Mouse (Mus musculus) hindbrain, embryonic 10.5 days (tissue): ENCODE results near the gene Numbl. TPM values are rescaled to one million over a fixed set of nuclear protein-coding genes. Genes with fewer than 3 reads are reported as not detected.

Source experiments
- DNase-seq: peaks from one replicate; pipeline ENCODE4 v3.0.0-alpha.2; 2017; ENCODE audit warnings: low spot score
- H3K27ac ChIP-seq: fragments of 300-500 bp; sonication (generic); 2 replicates; pipeline ENCODE4 v1.5.1; 2016; ENCODE audit warnings: mild to moderate bottlenecking, moderate library complexity
- H3K27me3 ChIP-seq: fragments of 300-500 bp; sonication (generic); 2 replicates; pipeline ENCODE4 v1.6.1; 2016; ENCODE audit warnings: mild to moderate bottlenecking; ENCODE audit not compliant: poor library complexity, insufficient read depth, severe bottlenecking
- H3K36me3 ChIP-seq: fragments of 300-500 bp; sonication (generic); 2 replicates; pipeline ENCODE4 v1.6.1; 2016; ENCODE audit warnings: mild to moderate bottlenecking, moderate library complexity
- H3K4me1 ChIP-seq: fragments of 300-500 bp; sonication (generic); replicated peaks from 2 replicates; pipeline ENCODE4 v1.6.1; 2016; ENCODE audit warnings: mild to moderate bottlenecking
- H3K4me3 ChIP-seq: fragments of 300-500 bp; sonication (generic); 2 replicates; pipeline ENCODE4 v1.5.1; 2016; ENCODE audit warnings: mild to moderate bottlenecking, moderate library complexity
- H3K9me3 ChIP-seq: fragments of 300-500 bp; sonication (generic); 2 replicates; pipeline ENCODE4 v1.6.1; 2016; ENCODE audit warnings: mild to moderate bottlenecking, moderate library complexity
- WGBS: fragments of 180-500 bp; shearing (Covaris S2); methylation state at CpG from one replicate; pipeline ENCODE4 v1.1.7; 2016; 5-methylcytosine and 5-hydroxymethylcytosine counted together
- polyA plus RNA-seq: library from polyadenylated mRNA; unstranded; fragments of >200 nt; fragmentation: Nextera tagmentation; extraction: Ambion mirVana; gene quantifications from 2 replicates; pipeline ENCODE4 v1.2.1, GENCODE M21; 2016

The Numbl gene
- 28.9 and 53.1 TPM in 2 replicates for polyA plus RNA-seq

DNA sequence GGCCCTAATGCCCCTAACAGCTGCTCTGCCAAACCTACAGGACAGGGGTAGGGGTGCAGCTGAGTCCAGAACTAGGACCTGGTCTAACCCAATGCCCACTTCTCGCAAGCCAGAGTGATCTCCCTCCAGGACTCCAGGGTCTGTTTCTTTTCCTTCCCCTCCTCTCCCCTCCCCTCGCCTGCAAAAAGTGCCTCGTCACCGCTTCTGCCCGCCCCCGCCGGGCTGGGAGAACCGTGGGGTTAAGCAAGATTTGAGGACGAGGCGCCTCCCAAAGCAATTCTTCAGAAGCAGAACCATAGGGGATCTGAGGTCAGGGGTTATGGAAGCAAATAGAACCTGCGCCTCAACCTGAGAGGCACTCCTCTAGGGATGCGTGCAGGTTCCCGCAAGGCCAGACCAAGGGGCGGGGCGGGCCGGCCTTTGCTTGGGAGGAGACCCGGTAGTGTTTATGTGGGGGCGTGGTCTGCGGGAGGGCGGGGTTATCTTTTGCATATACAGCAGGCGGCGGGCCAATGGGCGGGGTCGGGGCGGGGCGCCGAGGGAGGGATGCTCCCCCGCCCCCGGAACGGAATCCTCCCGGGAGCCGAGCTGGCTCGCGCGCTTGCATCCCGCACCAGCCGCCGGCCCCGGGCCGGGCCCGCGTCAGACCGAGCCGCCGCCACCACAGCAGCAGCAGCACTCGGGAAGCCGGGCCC lies at the start of gene Numbl:
Gene Numbl (plus strand): TSS at position 229 of the 695 bp plus-strand sequence.
- Histone ChIP-seq H3K4me1 (peaks cover 60% of the 10 kb centered on the region), H3K9me3 (no peaks in the 10 kb centered on the region), H3K36me3 (peaks cover 31% of the 10 kb centered on the region), H3K27ac (peak within 1 kb of the TSS; percentile 93), H3K4me3 (peak within 1 kb of the TSS; percentile 83), H3K27me3 (0 out of 2 replicates have a peak, but pooled peaks cover 3% of the 10 kb centered on the region)
- DNase-seq = peak; percentile 96
- under 1% methylated on average over 47 of the region's 47 CpGs for WGBS

DNA sequence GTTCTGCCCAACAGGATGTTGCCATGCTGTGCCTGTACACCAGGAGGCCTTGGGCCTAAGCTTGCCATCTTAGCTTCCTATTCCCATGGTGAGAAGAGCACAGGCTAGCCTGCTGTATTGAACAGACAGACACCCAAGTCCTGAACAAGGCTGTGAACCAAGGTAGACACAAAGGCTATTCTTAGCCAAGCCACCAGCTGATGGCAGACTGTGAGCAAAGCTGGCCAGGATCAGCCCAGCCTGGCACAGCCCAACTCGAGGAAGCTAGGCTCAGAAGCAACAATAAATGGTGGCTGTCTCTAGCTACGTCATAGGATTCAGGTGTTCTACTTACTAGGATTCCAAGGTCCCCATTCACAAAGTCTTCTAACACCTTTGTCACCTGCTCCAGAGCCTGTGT lies 45.6 kb upstream of the Numbl start:
- Histone ChIP-seq H3K4me3 (no peak overlapping the region), H3K27me3 (no peaks in the 10 kb centered on the region), H3K27ac (no peak overlapping the region), H3K9me3 (no peaks in the 10 kb centered on the region), H3K4me1 (no peaks in the 10 kb centered on the region), H3K36me3 (peaks cover 96% of the 10 kb centered on the region)
- DNase-seq = no peak
- 93% methylated on average over 2 of the region's 2 CpGs for WGBS

- no peaks in the 10 kb centered on the region for H3K27me3 ChIP-seq
Measured at GRCm38 (mm10) chr7:27218586-27218985, 39.6 kb upstream of the Numbl start.

DNA sequence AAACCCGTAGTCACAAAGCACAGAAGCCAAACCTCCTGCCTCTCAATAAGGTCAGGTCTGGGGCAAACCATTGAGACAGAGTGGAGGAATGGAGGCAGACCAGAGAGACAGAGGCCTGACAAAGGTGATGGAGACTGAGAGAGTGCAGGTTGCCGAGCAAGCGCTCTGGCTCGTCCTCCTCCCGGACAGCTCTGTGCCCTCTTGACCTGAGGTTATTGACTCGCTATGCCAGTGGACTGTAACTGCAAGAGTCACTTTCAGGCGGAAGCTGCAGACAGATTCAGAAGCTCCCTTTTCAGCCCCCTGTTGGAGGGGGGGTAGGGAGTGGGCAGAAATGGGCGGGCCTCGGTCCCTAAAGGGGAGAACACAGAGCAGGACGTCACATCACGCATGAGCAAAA lies 38.3 kb upstream of the Numbl start:
- Histone ChIP-seq H3K9me3 (no peaks in the 10 kb centered on the region), H3K4me1 (peaks cover 20% of the 10 kb centered on the region), H3K27me3 (no peaks in the 10 kb centered on the region), H3K4me3 (no peak overlapping the region), H3K36me3 (peaks cover 78% of the 10 kb centered on the region), H3K27ac (no peak overlapping the region)
- WGBS = 60% methylated on average over 11 of the region's 11 CpGs
- DNase-seq = no peak

More at GRCm38 (mm10) chr7:27218586-27218985, 39.6 kb upstream of the Numbl start:
- Histone ChIP-seq H3K4me1 (0 out of 2 replicates have a peak, but pooled peaks cover 8% of the 10 kb centered on the region), H3K4me3 (no peak overlapping the region), H3K36me3 (peaks cover 87% of the 10 kb centered on the region), H3K27ac (no peak overlapping the region), H3K9me3 (no peaks in the 10 kb centered on the region)
- 88% methylated on average over 7 of the region's 7 CpGs for WGBS
- no peak for DNase-seq

- 85% methylated on average over 6 of the region's 6 CpGs for WGBS
- Histone ChIP-seq H3K36me3 (peaks cover 60% of the 10 kb centered on the region), H3K9me3 (no peaks in the 10 kb centered on the region), H3K4me3 (no peak overlapping the region), H3K27ac (no peak overlapping the region), H3K27me3 (no peaks in the 10 kb centered on the region), H3K4me1 (peaks cover 40% of the 10 kb centered on the region)
- DNase-seq = no peak
Measured at GRCm38 (mm10) chr7:27221939-27222338, 36.3 kb upstream of the Numbl start.

DNA sequence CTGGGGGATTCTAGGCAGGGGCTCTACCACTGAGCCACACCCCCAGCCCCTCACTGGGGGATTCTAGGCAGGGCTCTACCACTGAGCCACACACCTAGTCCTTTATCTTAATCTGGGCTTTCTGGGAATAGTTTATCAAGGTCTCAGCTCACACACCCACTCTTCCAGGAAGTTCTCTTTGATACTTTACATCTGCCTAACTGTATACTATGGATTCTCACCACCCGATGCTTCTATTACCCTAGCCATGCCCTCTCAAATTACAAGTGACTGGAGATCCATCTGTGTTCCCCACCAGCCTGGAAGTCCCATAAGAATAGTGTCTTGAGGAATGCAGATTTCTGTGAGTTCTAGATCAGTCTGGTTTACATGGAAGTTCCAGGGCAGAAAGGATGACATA lies 35.7 kb upstream of the Numbl start:
- WGBS = 86% methylated on average over 1 of the region's 1 CpGs

GRCm38 (mm10) chr7:27224877-27225575 lies 33.2 kb upstream of the Numbl start:
- Histone ChIP-seq H3K9me3 (no peaks in the 10 kb centered on the region), H3K4me1 (peaks cover 58% of the 10 kb centered on the region), H3K27me3 (no peaks in the 10 kb centered on the region), H3K27ac (peak overlapping the region; percentile 51; the same call in 1 of the 2 replicates), H3K36me3 (peaks cover 33% of the 10 kb centered on the region), H3K4me3 (peak overlapping the region; percentile 93; the same call in 1 of the 2 replicates)
- DNase-seq = no peak
- 84% methylated on average over 11 of the region's 11 CpGs for WGBS

More for the DNA sequence above, 35.7 kb upstream of the Numbl start:
- no peak overlapping the region for H3K27ac ChIP-seq
- H3K4me3 ChIP-seq = no peak overlapping the region
- no peak for DNase-seq
- no peaks in the 10 kb centered on the region for H3K27me3 ChIP-seq
- peaks cover 46% of the 10 kb centered on the region for H3K4me1 ChIP-seq
- H3K9me3 ChIP-seq = no peaks in the 10 kb centered on the region
- peaks cover 54% of the 10 kb centered on the region for H3K36me3 ChIP-seq

DNA sequence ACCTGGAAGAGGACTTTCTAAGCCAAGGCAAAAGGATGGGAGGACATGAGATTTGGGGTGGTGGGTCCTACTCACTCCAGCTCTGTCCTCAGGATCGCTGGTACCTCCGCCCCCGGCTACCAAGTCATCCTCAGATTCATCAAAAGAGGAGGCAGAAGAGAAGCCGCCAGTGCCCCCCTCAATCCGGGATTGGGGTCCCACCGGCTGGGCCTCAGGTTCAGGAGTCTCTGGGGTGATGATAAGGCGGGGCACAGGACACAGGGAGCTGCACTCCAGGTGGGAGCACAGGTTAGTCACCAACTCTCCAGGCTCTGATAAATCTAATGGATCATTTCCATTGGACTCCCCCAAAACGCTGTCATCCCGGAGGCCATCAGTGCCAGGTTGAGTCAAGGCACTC lies 31.0 kb upstream of the Numbl start:
- Histone ChIP-seq H3K4me3 (peak overlapping the region; percentile 93), H3K27ac (peak overlapping the region; percentile 95), H3K4me1 (peaks cover 58% of the 10 kb centered on the region), H3K27me3 (no peaks in the 10 kb centered on the region), H3K36me3 (peaks cover 16% of the 10 kb centered on the region; the same call in 1 of the 2 replicates), H3K9me3 (no peaks in the 10 kb centered on the region)
- DNase-seq = no peak
- WGBS = 34% methylated on average over 9 of the region's 9 CpGs

DNA sequence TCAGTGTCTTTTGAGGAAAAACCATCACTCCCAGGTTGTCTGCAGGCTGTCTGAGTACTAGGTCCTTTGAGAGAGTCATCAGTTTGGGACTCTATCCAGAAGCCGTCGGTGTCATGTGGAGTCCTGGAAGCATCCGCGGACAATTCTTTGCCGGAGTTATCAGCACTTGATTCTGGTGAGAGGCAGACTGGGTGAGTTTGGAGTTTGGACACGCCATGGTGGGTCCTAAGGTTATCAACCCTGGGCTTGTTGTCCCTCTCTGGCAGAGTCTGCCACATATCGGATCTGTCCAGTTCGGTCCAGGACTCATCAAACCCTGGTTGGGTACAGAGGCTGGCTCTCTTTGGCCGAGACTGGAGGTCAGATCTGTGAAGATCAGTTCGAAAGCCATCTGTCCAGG lies 30.6 kb upstream of the Numbl start:
- DNase-seq = no peak
- H3K27ac ChIP-seq = peak overlapping the region; percentile 95

DNA sequence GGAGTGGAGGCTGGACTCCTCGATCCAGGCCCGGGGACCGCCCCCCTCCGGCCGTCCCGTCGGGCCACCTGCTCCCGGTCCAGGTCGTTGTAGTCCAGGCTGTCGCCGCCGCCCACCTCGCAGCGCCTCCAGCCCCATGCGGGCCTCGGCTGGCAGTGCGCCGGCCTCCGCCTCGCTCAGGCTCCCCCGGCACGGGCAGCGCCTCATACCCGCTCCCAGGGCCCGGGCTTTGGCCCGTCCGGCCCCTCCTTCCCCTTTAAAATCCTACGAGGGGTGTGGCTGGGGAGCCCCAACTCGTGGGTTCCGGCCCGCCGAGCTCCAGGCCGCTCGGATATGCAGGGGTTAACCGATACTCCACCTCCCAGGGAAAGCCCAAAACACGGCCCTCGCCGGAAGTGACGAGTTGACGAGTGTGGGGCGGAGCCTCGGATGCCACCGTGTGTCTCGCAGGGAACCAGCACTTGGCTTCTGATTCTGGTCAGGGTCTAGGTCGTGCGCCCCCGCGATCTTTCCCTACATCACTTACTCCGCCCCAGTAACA lies 29.9 kb upstream of the Numbl start, which contains the start of gene Itpkc:
Gene Itpkc (minus strand): TSS at position 381 of the 541 bp plus-strand sequence.
- Histone ChIP-seq H3K36me3 (peaks cover 6% of the 10 kb centered on the region; the same call in 1 of the 2 replicates), H3K4me1 (peaks cover 66% of the 10 kb centered on the region), H3K27ac (peak within 1 kb of the TSS; percentile 95), H3K9me3 (no peaks in the 10 kb centered on the region), H3K27me3 (no peaks in the 10 kb centered on the region), H3K4me3 (peak within 1 kb of the TSS; percentile 93)
- under 1% methylated on average over 49 of the region's 49 CpGs for WGBS
- DNase-seq = peak; percentile 97

More for the DNA sequence above, 30.6 kb upstream of the Numbl start:
- Histone ChIP-seq H3K27me3 (no peaks in the 10 kb centered on the region), H3K36me3 (peaks cover 12% of the 10 kb centered on the region; the same call in 1 of the 2 replicates), H3K4me1 (peaks cover 62% of the 10 kb centered on the region), H3K9me3 (no peaks in the 10 kb centered on the region), H3K4me3 (peak overlapping the region; percentile 93)
- WGBS = 3% methylated on average over 10 of the region's 10 CpGs

GRCm38 (mm10) chr7:27228865-27229264 lies 29.4 kb upstream of the Numbl start:
- DNase-seq = no peak
- no peaks in the 10 kb centered on the region for H3K9me3 ChIP-seq
- peaks cover 6% of the 10 kb centered on the region; the same call in 1 of the 2 replicates for H3K36me3 ChIP-seq
- 20% methylated on average over 6 of the region's 6 CpGs for WGBS
- H3K27me3 ChIP-seq = no peaks in the 10 kb centered on the region
- peak overlapping the region; percentile 93 for H3K4me3 ChIP-seq
- peak overlapping the region; percentile 95 for H3K27ac ChIP-seq
- H3K4me1 ChIP-seq = peaks cover 69% of the 10 kb centered on the region

DNA sequence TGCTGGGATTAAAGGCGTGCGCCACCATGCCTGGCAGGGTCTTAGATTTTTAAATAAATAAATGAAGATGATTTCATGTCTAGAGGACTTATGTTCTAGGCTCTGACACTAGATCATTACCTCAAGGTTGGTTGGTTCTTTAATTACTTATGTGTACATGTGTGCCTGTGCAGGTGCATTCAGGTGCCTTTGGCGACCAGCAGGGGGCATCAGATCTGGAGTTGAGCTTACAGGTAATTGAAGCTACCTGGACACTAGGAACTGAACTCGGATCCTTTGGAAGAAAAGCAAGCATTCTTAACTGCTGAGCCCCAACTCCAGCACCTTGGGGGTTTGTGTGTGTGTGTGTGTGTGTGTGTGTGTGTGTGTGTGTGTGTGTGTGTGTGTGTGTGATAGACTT lies 27.5 kb upstream of the Numbl start:
- Histone ChIP-seq H3K4me3 (no peak overlapping the region), H3K9me3 (no peaks in the 10 kb centered on the region), H3K4me1 (peaks cover 55% of the 10 kb centered on the region), H3K27ac (no peak overlapping the region), H3K36me3 (peaks cover 2% of the 10 kb centered on the region), H3K27me3 (no peaks in the 10 kb centered on the region)
- no peak for DNase-seq
- 78% methylated on average over 4 of the region's 4 CpGs for WGBS
